13 mouse cellular contexts compared by ENCODE assay signal in genomic region chr1:64706610-64707009, GRCm38 (mm10).
"Had no signal": no experiment of that assay in that cellular context is flagged by ENCODE, and none has a peak within 500 bp of the region (broad histone marks: within the 10 kb centered on the region; RNA-seq: fewer than 3 reads in every experiment).

No protein-coding gene starts in this region.

- H3K4me2 ChIP-seq: midbrain, embryonic 12.5 days had no signal

- H3K9me3 ChIP-seq: limb, embryonic 10.5 days; midbrain, embryonic 12.5 days had no signal

- H3K27me3 ChIP-seq: midbrain, embryonic 12.5 days had no signal

- H3K27ac ChIP-seq: left cerebral cortex, adult 2 months; limb, embryonic 10.5 days; midbrain, embryonic 12.5 days; stomach, postnatal 0 days had no signal

- H3K4me3 ChIP-seq: left cerebral cortex, adult 2 months; limb, embryonic 10.5 days; midbrain, embryonic 12.5 days had no signal

- DNase-seq: kidney, adult 18-20 months; kidney, postnatal 10 days; kidney, postnatal 4 days; lung, adult 2 months; lung, postnatal 36 days; right cerebral cortex, adult 18-20 months; right cerebral cortex, postnatal 25 days; thymus, postnatal 4 days had no signal

- H3K9ac ChIP-seq: midbrain, embryonic 12.5 days had no signal

- H3K4me1 ChIP-seq: limb, embryonic 10.5 days; midbrain, embryonic 12.5 days had no signal

- ATAC-seq: lung, postnatal 0 days had no signal
